Mouse (Mus musculus) kidney, embryonic 16.5 days (tissue): Measurements from ENCODE around the gene Il18. TPM values are rescaled to one million over a fixed set of nuclear protein-coding genes. Genes with fewer than 3 reads are reported as not detected.

Experiments used
- ATAC-seq: fragments of 200-750 bp; cut with Nextera tagmentation; 2 replicates; pipeline ENCODE4 v1.8.0; 2017; ENCODE audit warnings: moderate TSS enrichment; ENCODE audit not compliant: low FRiP score, low TSS enrichment
- H3K27ac ChIP-seq: fragments of 300-500 bp; sonication (generic); 2 replicates; pipeline ENCODE4 v1.5.1; 2014; ENCODE audit warnings: low read length
- H3K27me3 ChIP-seq: fragments of 300-500 bp; sonication (generic); 2 replicates; pipeline ENCODE4 v1.6.1; 2014; ENCODE audit warnings: low read length, control low read depth, mixed read lengths; ENCODE audit not compliant: insufficient read depth
- H3K36me3 ChIP-seq: fragments of 300-500 bp; sonication (generic); 2 replicates; pipeline ENCODE4 v1.6.1; 2014; ENCODE audit warnings: low read length, control low read depth, mixed read lengths; ENCODE audit not compliant: insufficient read depth
- H3K4me1 ChIP-seq: fragments of 300-500 bp; sonication (generic); 2 replicates; pipeline ENCODE4 v1.6.1; 2014; ENCODE audit warnings: low read length, control low read depth, mixed read lengths; ENCODE audit not compliant: insufficient read depth
- H3K4me2 ChIP-seq: fragments of 300-500 bp; sonication (generic); replicated peaks from 2 replicates; pipeline ENCODE4 v1.6.1; 2014; ENCODE audit warnings: low read depth, low read length
- H3K4me3 ChIP-seq: fragments of 300-500 bp; sonication (generic); 2 replicates; pipeline ENCODE4 v1.5.1; 2014; ENCODE audit warnings: mild to moderate bottlenecking, low read length
- H3K9ac ChIP-seq: fragments of 300-500 bp; sonication (generic); replicated peaks from 2 replicates; pipeline ENCODE4 v1.6.1; 2014; ENCODE audit warnings: low read length
- H3K9me3 ChIP-seq: fragments of 300-500 bp; sonication (generic); 2 replicates; pipeline ENCODE4 v1.6.1; 2016; ENCODE audit warnings: low read length, control low read depth
- WGBS: fragments of 180-500 bp; shearing (Covaris S2); extraction: QIAGEN DNeasy Blood & Tissue Kit; methylation state at CpG from one replicate; pipeline ENCODE4 v1.1.7; 2014; 5-methylcytosine and 5-hydroxymethylcytosine counted together
- polyA plus RNA-seq: library from polyadenylated mRNA; unstranded; fragments of >200 nt; fragmentation: Nextera tagmentation; extraction: Ambion mirVana; gene quantifications from 2 replicates; pipeline ENCODE4 v1.2.1, GENCODE M21; 2015

The Il18 gene
- polyA plus RNA-seq, 1 experiment from 2014 or later, result 2.9 TPM

- Histone ChIP-seq H3K4me1 (peaks cover 16% of the 10 kb centered on the region), H3K27ac (no peak overlapping the region), H3K27me3 (no peaks in the 10 kb centered on the region), H3K9ac (peak overlapping the region; percentile 76), H3K4me2 (peak overlapping the region; percentile 63), H3K4me3 (peak overlapping the region; percentile 77), H3K9me3 (no peaks in the 10 kb centered on the region), H3K36me3 (peaks cover 3% of the 10 kb centered on the region; the same call in 1 of the 2 replicates)
- ATAC-seq, result no peak; the same call in 1 of the 2 replicates
- 40% methylated on average over 7 of the region's 7 CpGs for WGBS
These were observed 26.8 kb upstream of the Il18 start for GRCm38 (mm10) chr9:50527860-50528259.

GRCm38 (mm10) chr9:50528293-50528892 is 26.2 kb upstream of the Il18 start, which contains the start of gene Pts:
TSS of gene Pts (minus strand) at chr9:50528724.
- peak within 1 kb of the TSS; percentile 77 for H3K4me3 ChIP-seq
- no peaks in the 10 kb centered on the region for H3K9me3 ChIP-seq
- H3K36me3 ChIP-seq, result peaks cover 3% of the 10 kb centered on the region; the same call in 1 of the 2 replicates
- H3K9ac ChIP-seq, result peak within 1 kb of the TSS; percentile 76
- H3K4me2 ChIP-seq, result peak within 1 kb of the TSS; percentile 63
- H3K27me3 ChIP-seq, result no peaks in the 10 kb centered on the region
- H3K4me1 ChIP-seq, result peaks cover 16% of the 10 kb centered on the region
- peak within 1 kb of the TSS; percentile 63; the same call in 1 of the 2 replicates for H3K27ac ChIP-seq
- under 1% methylated on average over 54 of the region's 54 CpGs for WGBS
- peak; percentile 99 for ATAC-seq

DNA sequence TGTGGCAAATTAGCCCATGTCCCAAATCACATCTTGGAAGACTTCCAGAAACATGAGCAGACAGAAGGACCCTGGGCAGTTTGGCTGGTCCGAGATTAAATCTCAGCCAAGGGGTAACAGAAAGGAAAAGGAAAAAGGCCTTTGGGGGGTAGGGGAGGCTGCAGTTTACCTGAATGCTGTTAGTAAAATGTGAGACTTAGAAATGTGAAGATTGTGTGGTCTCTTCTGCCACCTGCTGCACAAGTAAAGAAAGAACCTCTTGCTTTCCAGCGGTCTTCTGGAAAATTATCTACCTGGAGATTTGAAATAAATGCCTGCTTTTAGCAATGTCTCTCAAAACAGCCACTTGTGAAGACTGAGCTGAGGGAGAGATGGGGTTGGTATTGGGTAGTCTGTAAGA is 23.7 kb upstream of the Il18 start:
- no peak overlapping the region for H3K4me2 ChIP-seq
- H3K9me3 ChIP-seq, result no peaks in the 10 kb centered on the region
- whole genome bisulfite sequencing, result 25% methylated on average over 2 of the region's 2 CpGs
- no peak for ATAC-seq
- peaks cover 16% of the 10 kb centered on the region for H3K4me1 ChIP-seq
- H3K36me3 ChIP-seq, result no peaks in the 10 kb centered on the region
- no peak overlapping the region for H3K4me3 ChIP-seq
- H3K27me3 ChIP-seq, result no peaks in the 10 kb centered on the region
- no peak overlapping the region for H3K27ac ChIP-seq
- 0 out of 2 replicates have a peak overlapping the region, but pooled peaks have one; percentile 8 for H3K9ac ChIP-seq

GRCm38 (mm10) chr9:50533328-50533727 is 21.3 kb upstream of the Il18 start:
- ATAC-seq, result no peak
- Histone ChIP-seq H3K4me2 (no peak overlapping the region), H3K27ac (no peak overlapping the region), H3K9me3 (no peaks in the 10 kb centered on the region), H3K9ac (no peak overlapping the region), H3K4me1 (no peaks in the 10 kb centered on the region), H3K27me3 (no peaks in the 10 kb centered on the region), H3K36me3 (no peaks in the 10 kb centered on the region), H3K4me3 (no peak overlapping the region)
- WGBS, result 80% methylated on average over 11 of the region's 11 CpGs

- Histone ChIP-seq H3K36me3 (no peaks in the 10 kb centered on the region), H3K27me3 (no peaks in the 10 kb centered on the region), H3K9ac (no peak overlapping the region), H3K9me3 (no peaks in the 10 kb centered on the region), H3K27ac (no peak overlapping the region), H3K4me3 (no peak overlapping the region), H3K4me1 (no peaks in the 10 kb centered on the region), H3K4me2 (no peak overlapping the region)
- no peak for ATAC-seq
- 77% methylated on average over 3 of the region's 3 CpGs for WGBS
These were observed 20.8 kb upstream of the Il18 start for GRCm38 (mm10) chr9:50533791-50534190.

- H3K9me3 ChIP-seq, result no peaks in the 10 kb centered on the region
- H3K4me2 ChIP-seq, result no peak overlapping the region
- H3K4me3 ChIP-seq, result no peak overlapping the region
- no peak for ATAC-seq
- H3K27ac ChIP-seq, result no peak overlapping the region
- no peaks in the 10 kb centered on the region for H3K36me3 ChIP-seq
- 74% methylated on average over 5 of the region's 5 CpGs for WGBS
- H3K27me3 ChIP-seq, result no peaks in the 10 kb centered on the region
- no peaks in the 10 kb centered on the region for H3K4me1 ChIP-seq
- no peak overlapping the region for H3K9ac ChIP-seq
These were observed 18.7 kb upstream of the Il18 start for GRCm38 (mm10) chr9:50535930-50536329.

DNA sequence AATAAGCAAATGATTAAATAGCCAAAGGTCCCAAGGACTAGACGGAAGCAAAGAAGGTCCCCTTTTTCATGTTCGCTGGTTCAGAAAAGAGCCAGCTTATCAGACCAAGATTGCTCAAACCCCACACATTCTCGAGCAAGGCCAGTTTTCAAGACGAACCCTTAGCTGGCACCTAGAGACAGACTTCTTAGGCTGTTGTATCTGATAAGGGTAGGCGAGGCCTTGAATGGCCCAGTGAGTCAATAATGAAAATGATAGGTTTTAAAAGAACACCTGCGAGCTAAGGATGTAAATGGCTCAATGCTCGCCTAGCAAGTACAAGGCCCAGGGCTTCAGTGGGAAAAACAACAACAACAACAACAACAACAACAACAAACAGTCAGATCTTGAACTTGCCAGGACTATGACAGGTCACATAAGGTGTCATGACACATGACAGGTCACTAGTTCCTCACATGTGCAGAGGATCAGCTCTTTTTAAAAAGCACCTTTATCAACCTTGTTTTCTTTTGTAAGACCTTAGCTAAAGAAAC is 18.0 kb upstream of the Il18 start:
- Histone ChIP-seq H3K4me1 (no peaks in the 10 kb centered on the region), H3K9ac (no peak overlapping the region), H3K27ac (no peak overlapping the region), H3K27me3 (no peaks in the 10 kb centered on the region), H3K4me3 (no peak overlapping the region), H3K9me3 (no peaks in the 10 kb centered on the region), H3K36me3 (no peaks in the 10 kb centered on the region), H3K4me2 (no peak overlapping the region)
- 80% methylated on average over 7 of the region's 7 CpGs for WGBS
- no peak for ATAC-seq

GRCm38 (mm10) chr9:50537295-50537694 is 17.3 kb upstream of the Il18 start:
- no peaks in the 10 kb centered on the region for H3K4me1 ChIP-seq
- no peak overlapping the region for H3K4me3 ChIP-seq
- no peaks in the 10 kb centered on the region for H3K36me3 ChIP-seq
- no peak overlapping the region for H3K27ac ChIP-seq
- WGBS, result 54% methylated on average over 4 of the region's 4 CpGs
- H3K9ac ChIP-seq, result no peak overlapping the region
- ATAC-seq, result no peak
- H3K4me2 ChIP-seq, result no peak overlapping the region
- H3K9me3 ChIP-seq, result no peaks in the 10 kb centered on the region
- H3K27me3 ChIP-seq, result no peaks in the 10 kb centered on the region

DNA sequence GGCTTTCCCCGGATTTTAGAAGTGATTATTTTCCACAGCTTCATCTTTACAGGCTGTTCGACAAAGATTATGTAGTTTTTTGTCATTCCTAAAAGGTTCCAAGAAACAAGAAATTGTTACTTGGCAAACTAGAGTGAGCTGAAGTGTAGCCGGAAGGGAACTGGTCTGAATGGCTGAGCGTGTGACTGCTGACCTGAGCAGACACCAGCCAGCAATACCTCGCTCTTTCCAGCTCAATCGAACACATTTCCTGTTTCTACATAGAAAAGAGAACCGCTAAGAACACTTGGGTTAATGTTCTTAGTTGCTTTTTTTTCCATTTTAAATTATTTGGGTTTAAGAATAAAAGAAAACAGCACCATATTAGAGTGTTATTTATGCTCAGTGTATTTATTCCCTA is 14.5 kb upstream of the Il18 start:
- Histone ChIP-seq H3K4me3 (no peak overlapping the region), H3K27ac (no peak overlapping the region), H3K4me2 (no peak overlapping the region), H3K27me3 (no peaks in the 10 kb centered on the region), H3K4me1 (no peaks in the 10 kb centered on the region), H3K36me3 (no peaks in the 10 kb centered on the region), H3K9ac (no peak overlapping the region), H3K9me3 (no peaks in the 10 kb centered on the region)
- ATAC-seq, result no peak
- 64% methylated on average over 7 of the region's 7 CpGs for WGBS

GRCm38 (mm10) chr9:50542401-50542800 is 12.2 kb upstream of the Il18 start:
- WGBS, result 79% methylated on average over 9 of the region's 9 CpGs
- ATAC-seq, result no peak
- H3K27me3 ChIP-seq, result no peaks in the 10 kb centered on the region
- no peak overlapping the region for H3K27ac ChIP-seq
- H3K4me2 ChIP-seq, result no peak overlapping the region
- H3K9me3 ChIP-seq, result no peaks in the 10 kb centered on the region
- H3K4me3 ChIP-seq, result no peak overlapping the region
- H3K36me3 ChIP-seq, result no peaks in the 10 kb centered on the region
- no peak overlapping the region for H3K9ac ChIP-seq
- H3K4me1 ChIP-seq, result no peaks in the 10 kb centered on the region
